Mouse (Mus musculus): ENCODE measurements around the gene Scin.
A peak's percentile ranks its signal among the peaks of the same experiment; 100 is the strongest.

The Scin gene

GRCm38 (mm10) chr12:40108143-40108542 lies 25.9 kb downstream of the Scin start:
- no peak for DNase-seq (ENCODE audit: low spot score in 2 of 2)

GRCm38 (mm10) chr12:40106874-40107273 lies 27.2 kb downstream of the Scin start:
- no peak for DNase-seq (ENCODE audit: low spot score in 2 of 2)

GRCm38 (mm10) chr12:40104750-40105149 lies 29.3 kb downstream of the Scin start:
- DNase-seq (ENCODE audit: low spot score in 2 of 2): no peak

GRCm38 (mm10) chr12:40102359-40102758 lies 31.7 kb downstream of the Scin start:
- no peak for DNase-seq (ENCODE audit: low spot score in 2 of 2)

- no peak for DNase-seq (ENCODE audit: low spot score in 2 of 2)
These were observed 34.6 kb downstream of the Scin start for GRCm38 (mm10) chr12:40099407-40099806.

- DNase-seq (ENCODE audit: low spot score in 2 of 2): no peak
These were observed 36.6 kb downstream of the Scin start for GRCm38 (mm10) chr12:40097449-40097848.

GRCm38 (mm10) chr12:40097023-40097422 lies 37.0 kb downstream of the Scin start:
- no peak for DNase-seq (ENCODE audit: low spot score in 2 of 2)

GRCm38 (mm10) chr12:40096453-40096852 lies 37.6 kb downstream of the Scin start:
- DNase-seq (ENCODE audit: low spot score in 2 of 2): no peak

GRCm38 (mm10) chr12:40090017-40090416 lies 44.0 kb downstream of the Scin start:
- DNase-seq (ENCODE audit: low spot score in 2 of 2): no peak

- peak in 1 of 2 experiments; percentile 8 for DNase-seq (ENCODE audit: low spot score in 2 of 2)
These were observed 48.2 kb downstream of the Scin start for GRCm38 (mm10) chr12:40085731-40086322.

- no peak for DNase-seq (ENCODE audit: low spot score in 2 of 2)
These were observed 51.4 kb downstream of the Scin start for GRCm38 (mm10) chr12:40082453-40083238.

- DNase-seq (ENCODE audit: low spot score in 2 of 2): no peak
These were observed 52.0 kb downstream of the Scin start for GRCm38 (mm10) chr12:40082048-40082447.

GRCm38 (mm10) chr12:40073660-40074059 lies 60.4 kb downstream of the Scin start:
- DNase-seq (ENCODE audit: low spot score in 2 of 2): no peak

- DNase-seq (ENCODE audit: low spot score in 2 of 2): no peak
These were observed 87.0 kb downstream of the Scin start for GRCm38 (mm10) chr12:40047024-40047423.

- DNase-seq (ENCODE audit: low spot score in 2 of 2): no peak
These were observed 90.0 kb downstream of the Scin start for GRCm38 (mm10) chr12:40043816-40044585.

- DNase-seq (ENCODE audit: low spot score in 2 of 2): peak; percentile 28 to 41
These were observed 94.0 kb downstream of the Scin start for GRCm38 (mm10) chr12:40040067-40040466.

GRCm38 (mm10) chr12:40037876-40038463 lies 96.1 kb downstream of the Scin start, which contains the start of gene Arl4a:
Gene Arl4a, minus strand, starts transcription at chr12:40038025.
- DNase-seq (ENCODE audit: low spot score in 2 of 2): peak; percentile 86 to 90

- DNase-seq (ENCODE audit: low spot score in 2 of 2): peak; percentile 97 to 98
These were observed 96.7 kb downstream of the Scin start for GRCm38 (mm10) chr12:40037226-40037813.

GRCm38 (mm10) chr12:40036666-40037065 lies 97.4 kb downstream of the Scin start:
- peak in 1 of 2 experiments; percentile 26 for DNase-seq (ENCODE audit: low spot score in 2 of 2)

- DNase-seq (ENCODE audit: low spot score in 2 of 2): no peak
These were observed 98.5 kb downstream of the Scin start for GRCm38 (mm10) chr12:40035506-40035905.

GRCm38 (mm10) chr12:40029201-40029600 lies 104.8 kb downstream of the Scin start:
- DNase-seq (ENCODE audit: low spot score in 2 of 2): no peak

GRCm38 (mm10) chr12:40027846-40028245 lies 106.2 kb downstream of the Scin start:
- no peak for DNase-seq (ENCODE audit: low spot score in 2 of 2)
